Mouse (Mus musculus) hindbrain, embryonic 15.5 days (tissue): ENCODE data around the gene Ccm2l. TPM values are rescaled to one million over a fixed set of nuclear protein-coding genes. Genes with fewer than 3 reads are reported as not detected.

Experiments
- polyA plus RNA-seq: library from polyadenylated mRNA; unstranded; fragments of >200 nt; fragmentation: Nextera tagmentation; extraction: Ambion mirVana; gene quantifications from 2 replicates; pipeline ENCODE4 v1.2.1, GENCODE M21; 2015

Ccm2l gene
- polyA plus RNA-seq, 1 experiment from 2014 or later = 2.0 TPM

Other genes starting within 250 kb of the Ccm2l start
- 145 and 155 TPM in 2 replicates for gene Bcl2l1, start 234.2 kb upstream of the Ccm2l start, polyA plus RNA-seq
- gene Tpx2, start 218.0 kb upstream of the Ccm2l start, polyA plus RNA-seq = 17.4 and 22.3 TPM in 2 replicates
- 0.05 and 0.08 TPM in 2 replicates for gene Mylk2, start 154.6 kb upstream of the Ccm2l start, polyA plus RNA-seq
- gene Foxs1, start 132.7 kb upstream of the Ccm2l start, polyA plus RNA-seq = 4.6 and 4.9 TPM in 2 replicates
- gene Dusp15, start 114.3 kb upstream of the Ccm2l start, polyA plus RNA-seq = 10.3 and 13.5 TPM in 2 replicates
- 8.3 and 8.7 TPM in 2 replicates for gene Ttll9, start 103.5 kb upstream of the Ccm2l start, polyA plus RNA-seq
- gene Pdrg1, start 50.5 kb upstream of the Ccm2l start, polyA plus RNA-seq = 234 TPM in 2 replicates
- 1.9 and 2.1 TPM in 2 replicates for gene Xkr7, start 34.1 kb upstream of the Ccm2l start, polyA plus RNA-seq
- gene Hck, start 42.5 kb downstream of the Ccm2l start, polyA plus RNA-seq = 3.7 and 4.4 TPM in 2 replicates
- gene Tm9sf4, start 95.3 kb downstream of the Ccm2l start, polyA plus RNA-seq = 77.8 and 85.6 TPM in 2 replicates
- gene Tspyl3, start 159.5 kb downstream of the Ccm2l start, polyA plus RNA-seq = 42.5 and 46.9 TPM in 2 replicates
- gene Plagl2, start 175.5 kb downstream of the Ccm2l start, polyA plus RNA-seq = 5.8 and 6.2 TPM in 2 replicates
- 5.5 and 5.6 TPM in 2 replicates for gene Pofut1, start 175.6 kb downstream of the Ccm2l start, polyA plus RNA-seq
- gene Kif3b, start 225.5 kb downstream of the Ccm2l start, polyA plus RNA-seq = 22.8 and 23.1 TPM in 2 replicates